Mouse (Mus musculus) MEL (cell line): Measurements from ENCODE around the gene Serinc3. TPM values are rescaled to one million over a fixed set of nuclear protein-coding genes. Genes with fewer than 3 reads are reported as not detected.
A peak's percentile ranks its signal among the peaks of the same experiment; 100 is the strongest.

ENCODE experiments used
- DNase-seq: peaks from one replicate; pipeline ENCODE4 v3.0.0; 2011; ENCODE audit warnings: low read depth, low spot score
- H3K27ac ChIP-seq: 2 replicates; pipeline ENCODE4 v1.5.1; 2012; ENCODE audit warnings: low read depth, mild to moderate bottlenecking, control low read depth, low read length, moderate library complexity; ENCODE audit not compliant: control insufficient read depth
- H3K27me3 ChIP-seq, 2 experiments: fragments of 150-350 bp in 1 of 2; sonication (generic) in 1 of 2; 2 replicates each; pipeline ENCODE4 v1.6.1; 2012; ENCODE audit warnings: low read length in 2 of 2, mild to moderate bottlenecking in 2 of 2, improper control_type of control experiment in 1 of 2, moderate library complexity in 1 of 2; ENCODE audit not compliant: insufficient read depth in 2 of 2, control insufficient read depth in 1 of 2
- H3K36me3 ChIP-seq, 2 experiments: 2 replicates each; pipeline ENCODE4 v1.6.1; 2012 to 2014; ENCODE audit warnings: low read length in 2 of 2, improper control_type of control experiment in 1 of 2, inconsistent platforms in 1 of 2, mild to moderate bottlenecking in 1 of 2; ENCODE audit not compliant: insufficient read depth in 2 of 2, control insufficient read depth in 1 of 2
- H3K4me1 ChIP-seq, 2 experiments: fragments of 150-350 bp in 1 of 2; sonication (generic) in 1 of 2; 2 replicates each; pipeline ENCODE4 v1.6.1; 2012; ENCODE audit warnings: low read length in 2 of 2, improper control_type of control experiment in 1 of 2, mild to moderate bottlenecking in 1 of 2; ENCODE audit not compliant: insufficient read depth in 2 of 2, control insufficient read depth in 1 of 2
- H3K4me3 ChIP-seq, 2 experiments: fragments of 150-350 bp in 1 of 2; sonication (generic) in 1 of 2; 2 replicates each; pipeline ENCODE4 v1.5.1; 2012; ENCODE audit warnings: low read depth in 2 of 2, low read length in 2 of 2, mild to moderate bottlenecking in 2 of 2, moderate library complexity in 2 of 2, control low read depth in 1 of 2, improper control_type of control experiment in 1 of 2; ENCODE audit not compliant: control insufficient read depth in 1 of 2, insufficient read depth in 1 of 2
- H3K79me2 ChIP-seq: 2 replicates; pipeline ENCODE4 v1.6.1; 2012; ENCODE audit warnings: mild to moderate bottlenecking, low read length, moderate library complexity; ENCODE audit not compliant: control insufficient read depth, poor library complexity, insufficient read depth
- H3K9ac ChIP-seq: 2 replicates; pipeline ENCODE4 v1.6.1; 2012; ENCODE audit warnings: low read depth, mild to moderate bottlenecking, control low read depth, low read length, moderate library complexity; ENCODE audit not compliant: control insufficient read depth, poor library complexity, severe bottlenecking
- H3K9me3 ChIP-seq: fragments of 150-350 bp; sonication (generic); replicated peaks from 2 replicates; pipeline ENCODE4 v1.6.1; 2012; ENCODE audit warnings: mild to moderate bottlenecking, low read length, improper control_type of control experiment, moderate library complexity; ENCODE audit not compliant: insufficient read depth
- BHLHE40 ChIP-seq: IDR thresholded peaks from 2 replicates; pipeline ENCODE4 v1.6.1; 2012; ENCODE audit warnings: low read depth, mild to moderate bottlenecking, inconsistent platforms, low read length, improper control_type of control experiment, borderline replicate concordance
- CHD1 ChIP-seq: IDR thresholded peaks from 2 replicates; pipeline ENCODE4 v1.6.1; 2012; ENCODE audit warnings: low read depth, mild to moderate bottlenecking, inconsistent platforms, low read length, improper control_type of control experiment
- CHD2 ChIP-seq: IDR thresholded peaks from 2 replicates; pipeline ENCODE4 v1.6.1; 2011; ENCODE audit warnings: low read length, improper control_type of control experiment
- CTCF ChIP-seq, 3 experiments: IDR thresholded peaks in 2 of 3; conservative IDR thresholded peaks in 1 of 3; 2 replicates each; pipeline ENCODE4 v1.5.1; 2011 to 2012; ENCODE audit warnings: low read length in 3 of 3, low read depth in 2 of 3, mild to moderate bottlenecking in 2 of 3, improper control_type of control experiment in 1 of 3, inconsistent platforms in 1 of 3, mixed read lengths in 1 of 3, moderate library complexity in 1 of 3; ENCODE audit not compliant: control insufficient read depth in 1 of 3, insufficient read depth in 1 of 3, poor library complexity in 1 of 3, severe bottlenecking in 1 of 3
- E2F4 ChIP-seq: IDR thresholded peaks from 2 replicates; pipeline ENCODE4 v1.6.1; 2011; ENCODE audit warnings: low read depth, low read length, improper control_type of control experiment, borderline replicate concordance
- ELF1 ChIP-seq: IDR thresholded peaks from 2 replicates; pipeline ENCODE4 v1.6.1; 2014; ENCODE audit warnings: low read depth, mild to moderate bottlenecking, inconsistent platforms, low read length, improper control_type of control experiment, moderate library complexity
- EP300 ChIP-seq, 2 experiments: IDR thresholded peaks; 2 replicates each; pipeline ENCODE4 v1.6.1; 2011; ENCODE audit warnings: improper control_type of control experiment in 2 of 2, low read length in 2 of 2, low read depth in 1 of 2, mild to moderate bottlenecking in 1 of 2
- ETS1 ChIP-seq: IDR thresholded peaks from 2 replicates; pipeline ENCODE4 v1.6.1; 2012; ENCODE audit warnings: low read depth, mild to moderate bottlenecking, inconsistent platforms, low read length, improper control_type of control experiment, moderate library complexity
- GABPA ChIP-seq: IDR thresholded peaks from 2 replicates; pipeline ENCODE4 v1.6.1; 2012; ENCODE audit warnings: low read depth, mild to moderate bottlenecking, inconsistent platforms, low read length, improper control_type of control experiment, moderate library complexity
- GATA1 ChIP-seq: IDR thresholded peaks from 2 replicates; pipeline ENCODE4 v1.6.1; 2011; ENCODE audit warnings: low read depth, low read length, improper control_type of control experiment
- HCFC1 ChIP-seq: IDR thresholded peaks from 2 replicates; pipeline ENCODE4 v1.6.1; 2012; ENCODE audit warnings: low read depth, mild to moderate bottlenecking, inconsistent platforms, low read length, improper control_type of control experiment, moderate library complexity
- JUND ChIP-seq: IDR thresholded peaks from 2 replicates; pipeline ENCODE4 v1.6.1; 2011; ENCODE audit warnings: low read depth, mild to moderate bottlenecking, improper control_type of control experiment, low read length
- MAFK ChIP-seq: IDR thresholded peaks from 2 replicates; pipeline ENCODE4 v1.6.1; 2011; ENCODE audit warnings: low read depth, mild to moderate bottlenecking, low read length, improper control_type of control experiment, borderline replicate concordance
- MAX ChIP-seq: IDR thresholded peaks from 2 replicates; pipeline ENCODE4 v1.6.1; 2011; ENCODE audit warnings: low read length, improper control_type of control experiment
- MAZ ChIP-seq: IDR thresholded peaks from 2 replicates; pipeline ENCODE4 v1.6.1; 2012; ENCODE audit warnings: low read depth, mild to moderate bottlenecking, inconsistent platforms, low read length, improper control_type of control experiment
- MEF2A ChIP-seq: IDR thresholded peaks from 2 replicates; pipeline ENCODE4 v1.6.1; 2014; ENCODE audit warnings: low read depth, mild to moderate bottlenecking, inconsistent platforms, low read length, improper control_type of control experiment; ENCODE audit not compliant: poor library complexity, insufficient replicate concordance, severe bottlenecking; ENCODE audit errors: extremely low read depth
- MXI1 ChIP-seq: IDR thresholded peaks from 2 replicates; pipeline ENCODE4 v1.6.1; 2011; ENCODE audit warnings: mild to moderate bottlenecking, low read depth, low read length, improper control_type of control experiment
- MYB ChIP-seq: IDR thresholded peaks from 2 replicates; pipeline ENCODE4 v1.6.1; 2011; ENCODE audit warnings: mild to moderate bottlenecking, low read depth, low read length, improper control_type of control experiment
- MYC ChIP-seq: IDR thresholded peaks from 2 replicates; pipeline ENCODE4 v1.6.1; 2011; ENCODE audit warnings: low read depth, mild to moderate bottlenecking, low read length, improper control_type of control experiment, moderate library complexity
- NELFE ChIP-seq: IDR thresholded peaks from 2 replicates; pipeline ENCODE4 v1.6.1; 2011; ENCODE audit warnings: low read depth, low read length, improper control_type of control experiment
- NRF1 ChIP-seq: IDR thresholded peaks from 2 replicates; pipeline ENCODE4 v1.6.1; 2014; ENCODE audit warnings: low read depth, mild to moderate bottlenecking, inconsistent platforms, low read length, improper control_type of control experiment, moderate library complexity; ENCODE audit not compliant: poor library complexity, insufficient read depth, severe bottlenecking
- POLR2AphosphoS2 ChIP-seq: IDR thresholded peaks from 2 replicates; pipeline ENCODE4 v1.6.1; 2011; ENCODE audit warnings: low read length, improper control_type of control experiment
- POLR2AphosphoS5 ChIP-seq: IDR thresholded peaks from 2 replicates; pipeline ENCODE4 v1.6.1; 2012; ENCODE audit warnings: low read depth, borderline replicate concordance, mild to moderate bottlenecking, inconsistent platforms, low read length, moderate library complexity, mixed read lengths
- RCOR1 ChIP-seq: IDR thresholded peaks from 2 replicates; pipeline ENCODE4 v1.6.1; 2012; ENCODE audit warnings: low read depth, mild to moderate bottlenecking, inconsistent platforms, low read length, improper control_type of control experiment
- SIN3A ChIP-seq: IDR thresholded peaks from 2 replicates; pipeline ENCODE4 v1.6.1; 2012; ENCODE audit warnings: low read length, improper control_type of control experiment, inconsistent platforms
- SMC3 ChIP-seq: IDR thresholded peaks from 2 replicates; pipeline ENCODE4 v1.6.1; 2011; ENCODE audit warnings: low read depth, low read length, improper control_type of control experiment
- TAL1 ChIP-seq: IDR thresholded peaks from 2 replicates; pipeline ENCODE4 v1.6.1; 2012; ENCODE audit warnings: mild to moderate bottlenecking, inconsistent platforms, low read length, moderate library complexity, mixed read lengths
- TBP ChIP-seq: IDR thresholded peaks from 2 replicates; pipeline ENCODE4 v1.8.0; 2011; ENCODE audit warnings: low read depth, low read length, improper control_type of control experiment
- TCF12 ChIP-seq: IDR thresholded peaks from 2 replicates; pipeline ENCODE4 v1.6.1; 2014; ENCODE audit warnings: low read depth, mild to moderate bottlenecking, inconsistent platforms, low read length, improper control_type of control experiment, moderate library complexity
- UBTF ChIP-seq: IDR thresholded peaks from 2 replicates; pipeline ENCODE4 v1.6.1; 2012; ENCODE audit warnings: low read depth, mild to moderate bottlenecking, inconsistent platforms, low read length, improper control_type of control experiment, moderate library complexity, borderline replicate concordance; ENCODE audit not compliant: insufficient read depth
- USF1 ChIP-seq: IDR thresholded peaks from 2 replicates; pipeline ENCODE4 v1.6.1; 2014; ENCODE audit warnings: low read depth, mild to moderate bottlenecking, inconsistent platforms, low read length, improper control_type of control experiment, moderate library complexity
- USF2 ChIP-seq, 2 experiments: IDR thresholded peaks; 2 replicates each; pipeline ENCODE4 v1.6.1; 2011 to 2012; ENCODE audit warnings: improper control_type of control experiment in 2 of 2, low read length in 2 of 2, borderline replicate concordance in 1 of 2, inconsistent platforms in 1 of 2, low read depth in 1 of 2, mild to moderate bottlenecking in 1 of 2; ENCODE audit not compliant: insufficient read depth in 1 of 2
- ZC3H11A ChIP-seq: IDR thresholded peaks from 2 replicates; pipeline ENCODE4 v1.6.1; 2012; ENCODE audit warnings: low read depth, mild to moderate bottlenecking, inconsistent platforms, low read length, improper control_type of control experiment
- ZKSCAN1 ChIP-seq: IDR thresholded peaks from 2 replicates; pipeline ENCODE4 v1.6.1; 2012; ENCODE audit warnings: low read depth, mild to moderate bottlenecking, inconsistent platforms, low read length, improper control_type of control experiment, moderate library complexity
- ZMIZ1 ChIP-seq: IDR thresholded peaks from 2 replicates; pipeline ENCODE4 v1.6.1; 2012; ENCODE audit warnings: low read depth, mild to moderate bottlenecking, inconsistent platforms, low read length, improper control_type of control experiment, moderate library complexity
- ZNF384 ChIP-seq: IDR thresholded peaks from 2 replicates; pipeline ENCODE4 v1.6.1; 2012; ENCODE audit warnings: low read depth, mild to moderate bottlenecking, inconsistent platforms, low read length, improper control_type of control experiment
- polyA plus RNA-seq, 2 experiments: library from polyadenylated mRNA; stranded (reverse) in 1 of 2; unstranded in 1 of 2; fragments of >175 nt in 1 of 2; fragments of >200 nt in 1 of 2; gene quantifications; 2 replicates each; pipeline versions ENCODE4 v1.2.1 to v1.2.4; 2012; ENCODE audit warnings: low replicate concordance in 2 of 2, low read depth in 1 of 2; ENCODE audit not compliant: insufficient read length in 2 of 2, insufficient read depth in 1 of 2, missing spikeins in 1 of 2
- total RNA-seq: library from RNA; depleted of rRNA; stranded (reverse); fragments of 300-350 nt; gene quantifications from 2 replicates; pipeline ENCODE4 v1.2.3, GENCODE M21; 2012

Serinc3 gene
- total and polyA plus RNA-seq, 3 experiments = 348 to 650 (median 637) TPM

- Histone ChIP-seq H3K27me3 (no peaks in the 10 kb centered on the region), H3K4me1 (peaks cover 5 to 14% of the 10 kb centered on the region in 2 experiments; a peak in 3 of 4 replicates), H3K27ac (peak overlapping the region; percentile 99), H3K79me2 (peaks cover 31% of the 10 kb centered on the region), H3K4me3 (peak overlapping the region; percentile 4 to 67), H3K9ac (peak overlapping the region; percentile 89), H3K9me3 (no peaks in the 10 kb centered on the region), H3K36me3 (peaks cover 0 to 13% of the 10 kb centered on the region in 2 experiments; a peak in 3 of 4 replicates)
- peak; percentile 84 for DNase-seq
- TF ChIP-seq ZMIZ1 = no peak
- TF ChIP-seq ELF1 = no peak
- TF ChIP-seq MAFK = no peak
- TF ChIP-seq ETS1 = peak; percentile 45; the same call in 1 of the 2 replicates
- no peak for TF ChIP-seq USF2 (IDR thresholded peaks at IDR 0.05; ENCODE audit: borderline replicate concordance in 1 of 2, insufficient read depth in 1 of 2, low read depth in 1 of 2, low read length in 2 of 2)
- no peak for TF ChIP-seq NELFE
- TF ChIP-seq E2F4 = no peak
- TF ChIP-seq JUND = no peak
- TF ChIP-seq UBTF = no peak
- TF ChIP-seq GATA1 = peak; percentile 51; the same call in 1 of the 2 replicates
- TF ChIP-seq MEF2A = no peak
- no peak for TF ChIP-seq MYC
- TF ChIP-seq NRF1 = no peak
- TF ChIP-seq ZC3H11A = no peak
- TF ChIP-seq RCOR1 = peak; percentile 72
- TF ChIP-seq MAX = no peak
- 0 out of 2 replicates have a peak, but pooled peaks have one; percentile 7 for TF ChIP-seq TCF12
- no peak for TF ChIP-seq MAZ
- peak; percentile 40; the same call in 1 of the 2 replicates for TF ChIP-seq HCFC1
- no peak for TF ChIP-seq USF1
- no peak for TF ChIP-seq TBP
- no peak for TF ChIP-seq CTCF (IDR thresholded peaks at IDR 0.05 in 2 of 3, conservative IDR thresholded peaks at IDR 0.05 in 1 of 3; ENCODE audit: control insufficient read depth in 1 of 3, insufficient read depth in 1 of 3, low read depth in 2 of 3, low read length in 3 of 3, poor library complexity in 1 of 3, severe bottlenecking in 1 of 3)
- TF ChIP-seq MXI1 = no peak
- TF ChIP-seq ZNF384 = peak; percentile 95
- peak; percentile 43; the same call in 1 of the 2 replicates for TF ChIP-seq ZKSCAN1
- no peak for TF ChIP-seq BHLHE40
- peak; percentile 59; the same call in 1 of the 2 replicates for TF ChIP-seq SIN3A
- TF ChIP-seq POLR2AphosphoS5 = no peak
- TF ChIP-seq CHD1 = no peak
- no peak for TF ChIP-seq POLR2AphosphoS2
- TF ChIP-seq MYB = no peak
- TF ChIP-seq TAL1 = no peak
- no peak for TF ChIP-seq GABPA
- TF ChIP-seq CHD2 = no peak
- TF ChIP-seq SMC3 = no peak
- peak in 1 of 2 experiments; percentile 54; a peak in 2 of 4 replicates for TF ChIP-seq EP300 (IDR thresholded peaks at IDR 0.05; ENCODE audit: low read depth in 1 of 2, low read length in 2 of 2)
Measured at GRCm38 (mm10) chr2:163646461-163647080, 1.6 kb upstream of the Serinc3 start.
